Mouse (Mus musculus): Measurements from ENCODE around the gene Gm21293. TPM values are rescaled to one million over a fixed set of nuclear protein-coding genes. Genes with fewer than 3 reads are reported as not detected.

The Gm21293 gene
- not detected in 2 replicates for polyA plus RNA-seq (2015; fragmentation: Nextera tagmentation; extraction: Ambion mirVana)

GRCm38 (mm10) chr10:104142687-104143086 lies at the start of gene Gm21293:
TSS of gene Gm21293 (plus strand) at chr10:104142987.

GRCm38 (mm10) chr10:104151197-104151596 lies 8.4 kb downstream of the Gm21293 start, which contains the start of gene Gm6763:
TSS of gene Gm6763 (plus strand) at chr10:104151497.

GRCm38 (mm10) chr10:104159706-104160105 lies 16.9 kb downstream of the Gm21293 start, which contains the start of gene Gm8764:
TSS of gene Gm8764 (plus strand) at chr10:104160006.

GRCm38 (mm10) chr10:104168215-104168614 lies 25.4 kb downstream of the Gm21293 start, which contains the start of gene Gm21304:
TSS of gene Gm21304 (plus strand) at chr10:104168515.

GRCm38 (mm10) chr10:104176724-104177123 lies 33.9 kb downstream of the Gm21293 start, which contains the start of gene Gm21312:
TSS of gene Gm21312 (plus strand) at chr10:104177024.

GRCm38 (mm10) chr10:104185233-104185632 lies 42.4 kb downstream of the Gm21293 start, which contains the start of gene Gm20765:
TSS of gene Gm20765 (plus strand) at chr10:104185533.

GRCm38 (mm10) chr10:104193742-104194141 lies 51.0 kb downstream of the Gm21293 start, which contains the start of gene Gm4340:
TSS of gene Gm4340 (plus strand) at chr10:104194042.

Other genes with a start within 250 kb of the Gm21293 start
- not detected in 2 replicates for gene Gm6763, start 8.5 kb downstream of the Gm21293 start, polyA plus RNA-seq (2015; fragmentation: Nextera tagmentation; extraction: Ambion mirVana)
- not detected in 2 replicates for gene Gm8764, start 17.0 kb downstream of the Gm21293 start, polyA plus RNA-seq (2015; fragmentation: Nextera tagmentation; extraction: Ambion mirVana)
- not detected in 2 replicates for gene Gm21304, start 25.5 kb downstream of the Gm21293 start, polyA plus RNA-seq (2015; fragmentation: Nextera tagmentation; extraction: Ambion mirVana)
- not detected in 2 replicates for gene Gm21312, start 34.0 kb downstream of the Gm21293 start, polyA plus RNA-seq (2015; fragmentation: Nextera tagmentation; extraction: Ambion mirVana)
- not detected in 2 replicates for gene Gm20765, start 42.5 kb downstream of the Gm21293 start, polyA plus RNA-seq (2015; fragmentation: Nextera tagmentation; extraction: Ambion mirVana)
- gene Gm4340, start 51.1 kb downstream of the Gm21293 start, polyA plus RNA-seq (2015; fragmentation: Nextera tagmentation; extraction: Ambion mirVana) = not detected in 2 replicates

Measured in neural tube, postnatal 0 days (tissue).